Mouse (Mus musculus) natural killer cell, adult 2 months (primary cell): ENCODE data around the gene Ap4b1.
"Not testable (repeated sequence)": the region's sequence is repeated elsewhere in the genome, so short reads cannot be mapped to it uniquely, and the experiment has no call there.

Experiments used
- DNase-seq, 2 experiments: peaks; one replicate each; pipeline ENCODE4 v3.0.0; 2022; ENCODE audit warnings: low spot score in 2 of 2

The Ap4b1 gene

GRCm38 (mm10) chr3:103808891-103809798 is at the start of gene Ap4b1, which contains the start of the genes Dclre1b and Gm43064:
Ap4b1 (plus strand) TSS chr3:103809520.
Dclre1b (minus strand) TSS chr3:103809444.
Gm43064 (plus strand) TSS chr3:103809573.
- peak; percentile 82 to 88 for DNase-seq

DNA sequence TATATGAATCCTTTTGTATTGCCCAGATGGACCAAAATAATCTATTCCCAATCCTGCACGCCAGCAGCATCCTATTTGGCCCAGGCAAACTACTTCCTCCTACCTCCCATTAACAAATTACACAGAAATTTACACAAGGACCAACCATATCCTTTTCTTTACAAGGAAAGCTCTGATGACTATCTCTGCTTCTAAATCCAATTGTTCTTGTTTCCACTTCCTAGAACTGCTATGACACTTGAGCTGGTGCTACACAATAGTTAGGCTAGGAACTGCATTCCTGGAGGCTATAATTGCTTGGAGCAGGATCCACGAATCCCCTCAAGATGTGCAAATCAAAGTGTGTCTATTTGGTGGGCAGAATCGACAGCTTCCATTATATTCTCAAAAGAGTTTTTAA is 42.5 kb upstream of the Ap4b1 start:
- no peak for DNase-seq

GRCm38 (mm10) chr3:103771531-103772130 is 37.7 kb upstream of the Ap4b1 start:
- no peak for DNase-seq

DNA sequence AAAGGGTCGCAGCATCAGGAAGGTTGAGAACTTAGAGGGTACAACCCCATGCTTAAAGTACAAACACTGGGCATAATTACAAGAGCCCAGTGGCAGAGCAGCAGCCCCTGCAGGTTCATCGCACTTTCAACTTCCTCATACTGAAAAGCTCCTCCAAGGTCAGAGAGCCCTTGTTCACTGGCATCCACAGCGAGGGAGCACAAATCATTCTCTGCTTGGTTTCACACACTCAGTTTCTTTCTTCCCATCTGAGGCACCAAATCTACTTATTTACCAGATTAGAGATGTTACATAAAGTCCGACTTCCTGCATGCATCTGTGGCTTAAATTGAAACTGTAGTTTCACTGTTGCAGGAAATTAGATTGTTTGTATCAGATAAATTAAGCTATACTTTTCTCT is 36.5 kb upstream of the Ap4b1 start:
- DNase-seq: peak; percentile 14 to 46

DNA sequence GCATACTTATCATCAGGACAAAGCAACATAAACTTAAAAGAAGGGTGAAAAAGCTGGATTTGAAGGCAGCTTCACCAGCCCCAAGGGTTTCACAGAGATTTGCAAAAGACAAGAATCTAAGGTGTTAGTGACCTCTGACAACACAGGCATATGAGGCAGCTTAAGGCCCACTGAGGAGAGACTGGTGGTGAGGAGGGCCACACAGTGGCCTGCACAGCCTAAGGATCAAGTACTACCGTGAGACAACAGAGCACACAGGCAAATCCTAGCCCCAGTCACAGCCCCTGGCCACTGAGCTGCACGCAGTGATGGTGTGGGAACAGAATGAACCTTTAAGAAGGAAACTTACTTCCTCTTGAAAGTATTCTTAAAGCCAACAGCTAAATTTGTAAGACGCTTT is 35.8 kb upstream of the Ap4b1 start:
- peak in 1 of 2 experiments; percentile 23 for DNase-seq

- DNase-seq: no peak
Measured at GRCm38 (mm10) chr3:103774009-103774408, 35.3 kb upstream of the Ap4b1 start.

GRCm38 (mm10) chr3:103777940-103778339 is 31.4 kb upstream of the Ap4b1 start:
- no peak for DNase-seq

DNA sequence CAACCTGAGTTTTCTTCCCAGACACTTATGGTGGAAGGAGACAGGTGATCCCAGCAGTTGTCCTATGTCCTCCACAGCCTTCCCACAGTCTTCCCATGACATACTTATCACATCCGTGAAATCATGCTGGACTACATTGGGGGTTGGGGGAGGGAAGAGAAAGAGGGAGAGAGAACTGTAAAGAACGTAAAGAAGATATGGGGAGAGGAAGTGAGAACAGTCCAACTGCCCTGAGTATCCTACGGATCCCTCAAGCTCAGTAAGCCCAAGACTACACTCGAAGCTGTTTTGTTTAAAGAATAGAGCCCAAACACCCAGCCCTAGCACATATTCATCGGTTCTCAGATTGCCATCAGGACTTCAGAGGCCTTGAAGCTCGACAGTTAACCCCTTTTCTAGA is 30.7 kb upstream of the Ap4b1 start:
- DNase-seq: no peak

- no peak for DNase-seq
Measured at GRCm38 (mm10) chr3:103779183-103779582, 30.1 kb upstream of the Ap4b1 start.

DNA sequence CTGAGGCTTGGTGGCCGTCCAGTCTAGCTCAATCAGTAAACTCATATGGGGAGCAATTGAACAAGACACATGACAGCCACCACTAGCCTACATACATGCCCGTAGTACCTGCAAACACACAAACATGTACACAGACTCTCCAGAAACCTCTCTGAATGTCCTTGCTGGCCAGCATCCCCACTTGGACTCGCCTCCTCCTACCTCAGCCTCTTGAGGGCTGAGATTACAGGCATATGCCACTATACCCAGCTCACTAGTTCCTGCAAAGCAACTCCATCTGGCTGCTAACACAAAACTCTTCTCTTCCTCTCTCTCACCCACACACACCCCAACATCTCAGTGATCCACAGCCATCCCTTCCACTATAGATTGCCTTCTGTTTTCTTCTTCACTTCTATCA is 29.0 kb upstream of the Ap4b1 start:
- no peak for DNase-seq

- no peak for DNase-seq
Measured at GRCm38 (mm10) chr3:103780777-103781176, 28.5 kb upstream of the Ap4b1 start.

- no peak for DNase-seq
Measured at GRCm38 (mm10) chr3:103782844-103783609, 26.3 kb upstream of the Ap4b1 start.

DNA sequence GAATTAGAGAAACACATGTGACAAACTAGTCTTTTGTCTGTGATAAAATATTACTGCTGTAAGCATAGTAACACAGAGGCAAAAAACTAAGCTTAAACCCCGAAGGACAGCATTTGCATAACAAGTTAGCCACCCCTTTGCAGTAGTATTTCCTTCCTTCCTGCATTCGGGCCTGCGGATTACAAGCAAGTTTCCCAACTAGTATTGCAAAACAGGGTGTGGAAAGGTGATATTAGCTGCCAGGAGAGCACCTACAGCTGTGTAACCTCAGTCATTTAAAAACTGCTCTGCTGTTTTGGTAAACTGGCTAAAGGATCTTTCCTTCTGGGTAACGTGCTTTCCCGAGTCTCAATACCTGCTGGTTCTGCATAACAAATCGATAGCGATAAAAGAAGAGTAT is 22.1 kb upstream of the Ap4b1 start:
- DNase-seq: no peak

DNA sequence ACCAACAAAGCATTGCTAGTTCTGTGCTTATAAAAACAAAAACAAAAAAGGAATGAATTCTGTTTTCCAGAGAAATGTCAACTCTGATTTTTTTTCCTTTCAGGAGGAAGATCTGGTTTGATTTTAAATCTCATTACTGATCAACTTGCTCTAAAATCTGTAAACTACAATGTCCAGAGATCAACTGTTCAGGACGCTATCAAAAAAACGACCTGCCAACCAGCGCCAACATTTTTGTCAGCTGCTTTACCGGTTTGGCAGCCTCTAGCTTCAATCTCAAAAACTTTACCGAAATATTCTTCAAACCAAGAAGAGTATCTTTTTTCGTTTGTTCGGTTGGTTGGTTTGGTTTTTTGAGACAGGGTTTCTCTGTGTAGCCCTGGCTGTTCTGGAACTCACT is 20.2 kb upstream of the Ap4b1 start:
- no peak for DNase-seq

DNA sequence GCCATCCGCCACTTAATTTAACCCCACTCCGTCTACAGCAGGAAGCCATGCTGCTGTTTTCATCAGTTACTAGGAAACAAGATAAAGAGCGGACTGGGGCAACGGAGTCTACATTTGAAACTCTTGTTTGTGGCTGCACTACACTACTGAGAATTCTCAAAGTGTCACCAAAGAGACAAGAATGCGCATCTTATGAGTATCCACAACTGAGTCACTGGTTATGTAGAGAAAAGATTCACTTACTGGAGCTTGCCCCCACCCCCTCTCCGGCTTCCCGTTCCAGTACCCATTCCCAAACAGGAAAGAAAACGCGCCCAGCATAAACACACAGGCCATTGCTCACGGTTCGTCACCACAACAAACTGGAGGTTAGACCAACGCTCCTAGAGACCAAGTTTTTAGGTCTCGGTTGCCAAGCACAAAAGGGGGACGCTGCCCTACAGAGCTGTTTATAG is 19.4 kb upstream of the Ap4b1 start:
- DNase-seq: peak; percentile 34 to 56

DNA sequence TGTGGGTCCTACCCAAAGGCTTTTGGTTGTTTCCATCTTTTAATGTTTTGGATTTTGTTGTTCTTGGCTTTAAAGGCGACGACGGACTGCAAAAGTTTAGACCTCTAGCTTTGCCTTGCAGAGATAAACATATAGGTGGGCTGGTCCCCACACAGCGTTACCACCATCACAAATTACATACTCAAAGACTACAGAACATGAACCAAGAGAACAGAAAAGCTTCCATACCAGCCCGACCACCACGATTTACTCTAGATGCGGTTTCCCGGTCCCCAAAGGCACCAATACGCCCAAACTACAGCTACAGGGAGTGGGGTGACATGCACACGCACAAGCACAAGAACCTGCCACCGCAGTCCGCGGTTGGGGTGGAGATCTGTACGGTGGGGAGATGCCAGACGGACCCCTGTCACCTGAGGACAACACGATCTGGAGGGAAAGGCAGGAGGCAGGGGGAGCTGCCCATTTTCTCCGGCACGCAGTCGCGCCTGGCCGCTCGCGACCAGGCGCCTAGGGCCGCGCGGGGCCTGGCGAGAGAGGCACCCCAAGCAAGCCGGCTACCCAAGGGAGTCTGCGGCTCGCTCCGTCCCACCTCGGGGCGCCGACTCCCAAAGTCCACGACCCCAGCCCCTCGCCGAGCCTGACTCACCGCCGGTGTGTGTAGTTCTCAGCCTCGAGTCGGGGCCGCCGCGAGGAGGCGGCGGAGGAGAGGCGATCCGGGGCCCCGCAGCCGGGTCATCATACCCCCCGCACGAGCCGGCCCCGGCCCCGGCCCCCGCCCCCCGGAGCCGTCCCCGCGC is 18.8 kb upstream of the Ap4b1 start:
- no peak for DNase-seq

- DNase-seq: peak; percentile 92 to 93
Measured at GRCm38 (mm10) chr3:103791230-103792110, 17.9 kb upstream of the Ap4b1 start, which contains the start of gene Hipk1. Hipk1 (minus strand) TSS chr3:103791563.

- DNase-seq: not testable (repeated sequence)
Measured at GRCm38 (mm10) chr3:103792111-103792406, 17.3 kb upstream of the Ap4b1 start.

DNA sequence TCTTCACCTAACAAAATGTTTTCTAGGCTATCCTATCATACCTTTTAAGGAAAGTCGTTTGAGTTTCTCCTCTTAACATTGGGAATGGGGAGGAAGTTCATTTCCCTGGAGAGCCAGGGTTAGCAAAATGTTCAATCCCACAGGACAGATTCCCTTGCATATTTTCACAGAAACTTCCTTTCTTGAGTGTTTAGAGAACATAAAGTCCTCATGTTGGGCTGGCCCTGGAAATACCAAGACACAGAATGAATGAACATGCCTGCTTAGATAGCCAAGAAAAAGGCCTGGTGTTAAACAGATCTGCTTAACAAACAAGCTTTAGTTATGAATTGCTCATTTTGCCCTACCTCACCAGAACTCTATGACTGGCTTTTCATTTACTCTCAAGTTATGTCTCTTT is 16.8 kb upstream of the Ap4b1 start:
- DNase-seq: no peak

- DNase-seq: no peak
Measured at GRCm38 (mm10) chr3:103796389-103796788, 12.9 kb upstream of the Ap4b1 start.
